Mouse (Mus musculus) yolk sac, embryonic 10.5 days (tissue): Measurements from ENCODE around the gene Rnf216.

Source experiments
- DNase-seq: peaks from one replicate; pipeline ENCODE4 v3.0.0-alpha.2; 2017; ENCODE audit warnings: low spot score

Gene Rnf216

DNA sequence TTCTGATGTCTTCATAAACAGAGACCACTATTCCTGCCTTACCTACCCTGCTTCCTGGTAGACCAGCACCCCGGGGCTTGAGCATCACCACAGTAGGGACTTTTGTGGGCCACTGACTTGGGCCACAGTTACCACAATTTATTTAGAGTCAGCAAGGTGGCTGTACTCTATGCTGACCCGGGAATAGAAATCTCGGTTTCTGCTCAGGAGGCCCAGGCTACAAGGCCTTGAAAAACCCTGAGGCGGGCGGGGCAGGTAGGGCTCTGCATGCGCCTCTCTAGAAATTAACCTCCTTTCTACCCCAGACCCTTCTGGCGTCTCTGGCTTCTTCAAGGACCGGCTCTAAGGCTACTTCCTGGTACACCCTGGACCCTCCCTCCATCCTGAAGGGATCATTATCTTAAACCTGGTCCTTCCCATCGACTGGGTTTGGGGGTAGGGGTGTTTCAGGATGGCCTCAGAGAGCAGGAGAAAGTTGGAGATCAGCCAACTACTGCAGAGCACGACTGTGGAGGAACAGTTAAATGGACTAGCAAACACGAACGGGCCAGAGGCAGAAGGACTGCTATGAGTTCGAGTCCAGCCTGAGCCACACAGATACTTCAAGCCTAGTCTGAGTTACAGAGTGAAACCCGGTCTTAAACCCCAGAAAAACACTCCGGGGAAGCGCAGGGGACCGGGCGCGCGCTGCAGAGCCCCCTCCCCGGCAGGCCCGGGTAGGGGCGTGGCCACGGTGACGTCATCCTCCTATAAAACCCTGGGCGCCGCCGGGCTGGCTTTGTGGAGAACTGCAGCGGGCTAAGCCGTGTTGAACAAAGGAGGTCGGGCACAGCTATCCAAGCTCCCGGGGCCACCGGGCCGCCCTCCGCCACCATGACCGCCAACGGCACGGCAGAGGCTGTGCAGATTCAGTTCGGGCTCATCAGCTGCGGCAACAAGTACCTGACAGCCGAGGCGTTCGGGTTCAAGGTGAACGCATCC, 152.9 kb downstream of the Rnf216 start, which contains the start of gene Fscn1:
Gene Fscn1, plus strand, starts transcription at position 768 of the 981 bp plus-strand sequence.
- DNase-seq, result peak; percentile 90

DNA sequence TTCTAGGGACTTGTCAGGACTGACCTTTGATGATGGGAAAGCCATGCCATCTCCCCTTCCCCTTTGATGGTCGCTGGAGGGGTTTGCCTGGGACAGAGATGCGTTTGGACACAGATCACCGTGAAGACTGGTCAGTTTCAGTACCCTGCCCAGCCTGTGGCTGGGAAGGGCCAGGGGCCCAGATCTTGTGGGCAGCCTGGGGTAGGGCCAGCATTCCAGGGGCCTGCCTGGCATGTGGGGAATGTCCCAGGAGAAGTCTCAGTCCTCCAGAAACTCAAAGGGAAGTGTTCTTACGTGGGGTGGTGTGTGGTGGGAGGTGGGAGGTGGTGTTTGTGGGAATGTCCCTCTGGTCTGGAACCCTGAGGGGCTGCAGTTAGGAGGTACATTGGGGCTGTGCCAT, 153.6 kb downstream of the Rnf216 start:
- DNase-seq, result no peak

DNA sequence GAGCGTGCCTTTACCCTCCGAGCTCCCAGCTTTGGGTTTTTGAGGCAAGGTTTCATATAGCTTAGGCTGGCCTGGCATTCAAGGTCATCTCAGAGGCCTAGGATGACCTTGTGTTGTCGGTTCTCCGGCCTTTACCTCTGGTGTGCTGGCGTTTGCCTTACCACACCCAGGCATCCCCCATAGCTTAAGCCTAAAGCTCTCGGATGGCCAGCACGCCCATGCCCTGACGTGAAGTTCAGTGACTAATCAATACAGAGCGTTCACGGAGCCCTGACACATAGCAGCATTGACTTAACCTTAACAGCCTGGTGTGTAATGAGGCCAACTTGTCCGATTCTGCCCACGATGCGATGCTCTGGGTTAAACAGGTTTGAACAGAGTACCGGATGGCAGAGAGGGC, 154.3 kb downstream of the Rnf216 start:
- DNase-seq, result no peak

DNA sequence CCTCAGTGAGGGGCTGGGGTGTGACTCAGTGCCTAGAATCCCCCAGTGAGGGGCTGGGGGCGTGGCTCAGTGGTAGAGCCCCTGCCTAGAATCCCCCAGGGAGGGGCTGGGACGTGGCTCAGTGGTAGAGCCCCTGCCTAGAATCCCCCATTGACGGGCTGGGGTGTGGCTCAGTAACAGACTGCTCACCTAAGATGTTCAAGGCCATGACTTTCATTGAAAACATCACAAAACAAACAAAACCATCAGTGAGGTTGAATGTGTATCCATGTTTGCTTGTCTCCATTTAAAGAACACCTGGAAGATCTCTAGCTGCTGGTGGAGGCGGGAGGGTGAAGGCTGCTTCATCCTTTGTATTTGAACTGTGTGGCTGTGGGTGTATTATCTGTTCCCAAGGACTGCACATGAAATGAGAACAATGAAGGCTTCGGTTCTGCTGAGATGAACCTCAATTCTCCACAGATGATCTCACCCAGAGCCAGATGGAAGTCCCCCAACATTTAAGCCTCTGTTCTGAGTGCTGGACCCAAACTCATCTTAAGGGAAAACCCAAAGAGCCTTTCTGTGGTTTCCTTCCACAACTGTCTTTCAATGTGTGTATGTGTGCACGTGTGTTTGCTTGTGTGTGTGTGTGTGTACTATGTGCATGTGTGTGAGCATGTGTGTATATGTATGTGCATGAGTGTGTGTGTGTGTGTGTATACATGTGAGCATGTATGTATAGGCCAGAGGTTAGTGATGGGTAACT, 155.7 kb downstream of the Rnf216 start:
- no peak for DNase-seq

- DNase-seq, result no peak
Observed at GRCm38 (mm10) chr5:142953641-142954040, 159.2 kb downstream of the Rnf216 start.

DNA sequence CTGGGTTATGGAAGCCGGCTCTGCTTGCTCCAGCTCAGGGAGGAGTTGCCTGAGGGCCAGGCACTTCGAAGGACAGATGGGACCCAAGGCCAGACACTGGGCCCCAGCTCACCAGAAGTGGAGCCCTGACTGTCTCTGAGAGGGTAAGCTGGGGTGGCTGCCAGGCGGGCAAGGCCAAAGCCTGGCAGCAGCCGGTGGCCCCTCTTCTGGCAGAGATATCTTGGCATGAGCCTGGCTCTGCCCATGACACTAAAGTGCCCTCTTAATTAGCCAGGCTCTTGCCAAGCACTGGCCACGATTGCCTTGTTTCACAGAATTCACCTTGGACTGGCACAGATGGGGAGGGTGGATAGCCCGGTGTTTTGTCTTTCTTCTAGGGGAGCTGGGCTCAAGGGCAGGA, 162.4 kb downstream of the Rnf216 start:
- no peak for DNase-seq

DNA sequence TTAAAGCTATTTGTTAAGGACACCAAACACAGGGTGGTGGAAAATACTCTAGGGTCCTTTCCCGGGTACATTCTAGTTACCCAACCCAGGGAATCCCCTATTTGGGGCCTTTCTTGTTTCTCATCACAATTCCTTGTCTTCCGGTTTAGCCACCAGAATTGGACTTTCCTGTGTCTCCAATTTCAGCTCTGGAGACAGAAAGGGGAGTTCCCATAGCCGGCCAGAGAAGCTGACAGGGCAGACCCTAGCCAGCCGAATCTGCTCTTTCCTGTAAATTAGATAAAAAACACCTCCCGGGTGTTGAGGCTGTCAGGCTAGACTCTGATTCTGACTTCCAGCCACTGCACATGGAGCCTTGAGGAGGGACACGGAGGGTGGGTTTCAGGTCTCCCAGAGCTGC, 163.2 kb downstream of the Rnf216 start:
- DNase-seq, result no peak

DNA sequence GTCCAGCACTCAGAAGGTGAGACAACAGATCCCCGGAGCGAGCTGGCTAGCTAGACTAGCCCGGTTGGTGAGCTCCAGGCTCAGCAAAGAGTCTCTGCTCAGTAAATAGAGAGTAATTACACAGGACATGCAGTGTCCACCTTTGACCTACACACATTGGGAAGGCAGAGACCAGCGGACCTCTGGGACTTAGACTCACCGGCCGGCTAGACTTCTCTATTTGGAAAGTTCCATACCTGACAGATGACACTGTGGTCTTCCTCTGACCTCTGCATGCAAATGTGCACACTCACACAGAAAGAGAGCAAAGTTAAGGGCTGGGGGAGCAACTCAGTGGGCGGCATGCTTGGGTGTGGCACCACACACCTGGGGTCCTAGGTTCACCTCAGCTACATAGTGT, 165.3 kb downstream of the Rnf216 start:
- peak; percentile 69 for DNase-seq

DNA sequence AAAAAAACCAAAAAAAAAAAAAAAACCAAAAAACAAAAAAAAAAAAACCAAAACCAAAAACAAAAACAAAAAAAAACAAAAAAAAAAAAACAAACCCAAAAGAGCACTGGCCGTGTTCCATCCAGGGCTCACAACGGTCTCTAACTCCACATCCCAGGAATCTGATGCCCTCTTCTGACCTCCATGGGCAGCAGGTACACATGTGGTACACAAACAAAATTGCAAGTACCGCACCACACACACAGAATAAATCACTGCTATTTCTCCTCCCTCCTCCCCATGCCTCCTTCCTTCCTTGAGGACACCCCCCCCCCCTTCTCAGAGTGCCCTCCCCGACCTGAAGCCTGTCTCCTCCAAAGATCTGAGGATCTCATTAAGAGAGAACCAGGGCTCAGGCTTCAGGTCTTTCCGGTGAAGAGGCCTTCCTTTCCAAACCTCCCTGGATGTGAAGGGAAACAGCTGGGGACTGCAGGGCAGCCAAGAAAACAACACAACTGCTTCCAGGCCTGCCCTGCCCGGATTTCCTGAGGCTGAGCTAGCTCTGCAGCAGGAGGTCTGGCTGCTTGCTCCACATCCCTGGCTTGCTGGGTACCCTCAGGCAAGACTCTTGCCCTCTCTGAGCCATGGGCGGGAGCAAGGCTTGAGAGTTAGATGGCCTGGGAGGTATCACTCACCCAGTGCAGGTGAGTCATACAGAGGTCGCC, 167.7 kb downstream of the Rnf216 start:
- DNase-seq, result no peak
